Mouse (Mus musculus) myocyte (in vitro differentiated cells): ENCODE data around the gene Tmem33. TPM values are rescaled to one million over a fixed set of nuclear protein-coding genes. Genes with fewer than 3 reads are reported as not detected.
A peak's percentile ranks its signal among the peaks of the same experiment; 100 is the strongest.

Experiments
- H3K27me3 ChIP-seq: one replicate; pipeline ENCODE4 v1.6.1; 2011; ENCODE audit not compliant: control insufficient read depth, insufficient read depth, insufficient read length
- H3K36me3 ChIP-seq: one replicate; pipeline ENCODE4 v1.6.1; 2011; ENCODE audit not compliant: control insufficient read depth, insufficient read depth
- H3K4me2 ChIP-seq: one replicate; pipeline ENCODE4 v1.6.1; 2011; ENCODE audit warnings: low read depth, control low read depth
- H3K4me3 ChIP-seq: one replicate; pipeline ENCODE4 v1.5.1; 2011; ENCODE audit warnings: mild to moderate bottlenecking, control low read depth, moderate library complexity
- H3K79me2 ChIP-seq: one replicate; pipeline ENCODE4 v1.6.1; 2011; ENCODE audit not compliant: control insufficient read depth, insufficient read depth
- H3ac ChIP-seq: one replicate; pipeline ENCODE4 v1.6.1; 2011; ENCODE audit not compliant: control insufficient read depth, insufficient read length
- CEBPB ChIP-seq: IDR thresholded peaks from 2 replicates; pipeline ENCODE4 v1.6.1; 2011; ENCODE audit warnings: mild to moderate bottlenecking, moderate library complexity; ENCODE audit not compliant: poor library complexity, insufficient read depth, severe bottlenecking
- E2F4 ChIP-seq: IDR thresholded peaks from one replicate; pipeline ENCODE4 v1.6.1; 2011; ENCODE audit warnings: mild to moderate bottlenecking, control low read depth, moderate library complexity; ENCODE audit not compliant: insufficient read depth
- MAX ChIP-seq: IDR thresholded peaks from one replicate; pipeline ENCODE4 v1.6.1; 2011; ENCODE audit warnings: low read depth, mild to moderate bottlenecking, control low read depth
- MYOD1 ChIP-seq, 3 experiments: IDR thresholded peaks; one replicate each; pipeline ENCODE4 v1.6.1; 2011; ENCODE audit warnings: control low read depth in 2 of 3, low read depth in 2 of 3, mild to moderate bottlenecking in 2 of 3, moderate library complexity in 1 of 3; ENCODE audit not compliant: insufficient read length in 2 of 3, control insufficient read depth in 1 of 3
- MYOG ChIP-seq, 3 experiments: IDR thresholded peaks; one replicate each; pipeline ENCODE4 v1.6.1; 2011; ENCODE audit warnings: control low read depth in 2 of 3, low read depth in 2 of 3, mild to moderate bottlenecking in 2 of 3; ENCODE audit not compliant: insufficient read length in 2 of 3, control insufficient read depth in 1 of 3, insufficient read depth in 1 of 3
- POLR2A ChIP-seq: IDR thresholded peaks from one replicate; pipeline ENCODE4 v1.6.1; 2011; ENCODE audit warnings: low read depth, mild to moderate bottlenecking, control low read depth, moderate library complexity; ENCODE audit not compliant: insufficient read length
- POLR2AphosphoS2 ChIP-seq: IDR thresholded peaks from one replicate; pipeline ENCODE4 v1.6.1; 2011; ENCODE audit warnings: low read depth, control low read depth; ENCODE audit not compliant: insufficient read length
- REST ChIP-seq: IDR thresholded peaks from one replicate; pipeline ENCODE4 v1.6.1; 2011; ENCODE audit warnings: mild to moderate bottlenecking, control low read depth, moderate library complexity; ENCODE audit not compliant: insufficient read depth, insufficient read length
- SRF ChIP-seq: IDR thresholded peaks from one replicate; pipeline ENCODE4 v1.6.1; 2011; ENCODE audit warnings: low read depth; ENCODE audit not compliant: control insufficient read depth, insufficient read length
- TCF12 ChIP-seq: IDR thresholded peaks from one replicate; pipeline ENCODE4 v1.6.1; 2011; ENCODE audit warnings: mild to moderate bottlenecking, control low read depth; ENCODE audit not compliant: poor library complexity, insufficient read depth, severe bottlenecking
- TCF3 ChIP-seq: IDR thresholded peaks from one replicate; pipeline ENCODE4 v1.6.1; 2011; ENCODE audit warnings: low read depth, control low read depth; ENCODE audit not compliant: insufficient read length
- USF1 ChIP-seq: IDR thresholded peaks from one replicate; pipeline ENCODE4 v1.6.1; 2011; ENCODE audit warnings: low read depth, mild to moderate bottlenecking, control low read depth, moderate library complexity
- polyA plus RNA-seq: library from polyadenylated mRNA; unstranded; fragments of >200 nt; fragmentation: generic; extraction: Trizol; gene quantifications from one replicate; pipeline ENCODE4 v1.2.1, GENCODE M21; 2012; ENCODE audit warnings: missing spikeins

Gene Tmem33
- polyA plus RNA-seq, 1 experiment: 42.4 TPM

DNA sequence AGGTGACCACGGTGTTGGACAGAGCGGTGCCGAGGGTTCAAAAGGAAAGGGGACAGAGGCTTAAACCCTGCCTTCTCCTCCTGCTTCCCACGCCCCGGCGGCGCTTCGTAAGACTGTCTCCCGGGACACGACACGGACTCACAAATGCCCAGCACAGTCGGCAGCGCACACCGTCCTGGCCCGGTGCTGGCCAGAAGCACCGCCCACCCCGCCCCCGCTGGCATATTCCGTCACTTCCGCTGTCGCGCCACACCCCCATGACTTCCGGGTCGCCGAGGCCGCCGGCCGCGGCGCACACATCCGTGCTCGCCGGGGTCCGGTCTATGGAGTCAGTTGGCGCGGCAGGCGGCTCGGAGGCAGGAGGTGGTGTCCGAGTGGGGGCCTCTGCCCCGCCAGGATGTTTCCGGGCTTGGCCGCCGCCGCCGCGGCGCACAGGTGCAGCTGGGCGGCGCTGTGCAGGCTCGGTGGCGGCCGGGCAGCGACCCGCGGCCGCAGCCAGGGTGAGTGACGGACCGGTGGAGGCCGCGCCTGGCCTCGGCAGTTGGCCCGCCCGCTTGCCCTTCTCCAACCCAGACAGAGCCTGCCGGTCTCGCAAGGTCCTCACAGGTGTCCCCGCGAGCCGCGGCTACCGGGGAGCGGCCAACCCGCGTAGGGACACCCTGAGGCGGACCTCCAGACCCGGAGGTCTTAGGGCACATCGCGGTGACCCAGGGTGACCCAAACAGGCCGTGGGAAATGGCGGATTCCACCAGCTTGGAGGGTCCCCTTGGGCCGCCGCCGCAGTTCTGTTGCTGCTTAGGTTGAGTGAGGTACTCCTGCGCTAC lies 46.5 kb downstream of the Tmem33 start, which contains the start of gene Slc30a9:
Gene Slc30a9, plus strand, starts transcription at position 258 of the 824 bp plus-strand sequence.
- Histone ChIP-seq H3K36me3 (no peaks in the 10 kb centered on the region), H3K4me3 (peak within 1 kb of the TSS; percentile 70), H3K79me2 (peaks cover 38% of the 10 kb centered on the region), H3K4me2 (peak within 1 kb of the TSS; percentile 94), H3ac (peak within 1 kb of the TSS; percentile 55), H3K27me3 (no peaks in the 10 kb centered on the region)
- TF ChIP-seq POLR2A (peak; percentile 94), MYOG (IDR thresholded peaks at IDR 0.05; ENCODE audit: control insufficient read depth in 1 of 3, insufficient read depth in 1 of 3, insufficient read length in 2 of 3, low read depth in 2 of 3) (peak in 1 of 3 experiments; percentile 7), USF1 (no peak), POLR2AphosphoS2 (peak; percentile 98), MYOD1 (IDR thresholded peaks at IDR 0.05; ENCODE audit: control insufficient read depth in 1 of 3, insufficient read length in 2 of 3, low read depth in 2 of 3) (peak in 1 of 3 experiments; percentile 21)

DNA sequence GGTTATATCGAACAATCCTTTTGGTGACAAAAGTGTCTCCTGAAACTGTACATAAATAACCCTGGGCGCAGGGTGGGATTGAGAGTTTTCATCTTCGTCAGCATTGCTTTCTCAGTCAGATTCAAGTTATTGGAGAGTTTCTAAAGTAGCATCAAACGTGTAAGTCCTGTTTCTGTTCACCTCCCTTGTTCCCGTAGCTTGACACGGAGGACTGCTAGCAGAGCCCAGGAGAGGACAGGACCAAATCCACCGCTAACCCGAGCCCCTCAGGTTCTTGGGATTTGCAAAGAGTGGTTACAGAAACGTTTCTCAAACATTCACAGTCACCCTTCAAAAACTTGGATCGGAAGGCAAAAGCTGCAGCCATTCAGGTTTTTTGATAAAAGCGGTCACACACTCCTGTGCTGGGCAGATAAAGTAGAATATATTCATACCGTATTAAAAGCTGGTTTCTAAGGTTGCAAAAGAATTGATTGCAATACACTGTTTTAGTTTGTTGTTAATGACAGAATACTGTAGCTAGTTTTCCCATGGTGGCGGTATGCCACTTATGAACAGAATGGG lies 47.4 kb downstream of the Tmem33 start:
- no peaks in the 10 kb centered on the region for H3K27me3 ChIP-seq
- H3K79me2 ChIP-seq: peaks cover 44% of the 10 kb centered on the region
- TF ChIP-seq POLR2AphosphoS2: no peak
- no peak for TF ChIP-seq E2F4
- no peak for TF ChIP-seq TCF3
- TF ChIP-seq CEBPB: no peak
- TF ChIP-seq USF1: no peak
- TF ChIP-seq MYOD1 (IDR thresholded peaks at IDR 0.05; ENCODE audit: control insufficient read depth in 1 of 3, insufficient read length in 2 of 3, low read depth in 2 of 3): no peak
- TF ChIP-seq REST: no peak
- TF ChIP-seq TCF12: no peak
- no peak for TF ChIP-seq MAX
- no peak for TF ChIP-seq SRF
- no peak for TF ChIP-seq MYOG (IDR thresholded peaks at IDR 0.05; ENCODE audit: control insufficient read depth in 1 of 3, insufficient read depth in 1 of 3, insufficient read length in 2 of 3, low read depth in 2 of 3)
- peak overlapping the region; percentile 55 for H3ac ChIP-seq
- H3K4me3 ChIP-seq: peak overlapping the region; percentile 70
- peak overlapping the region; percentile 94 for H3K4me2 ChIP-seq
- H3K36me3 ChIP-seq: no peaks in the 10 kb centered on the region

- Histone ChIP-seq H3K79me2 (peaks cover 74% of the 10 kb centered on the region), H3K4me2 (no peak overlapping the region), H3K27me3 (no peaks in the 10 kb centered on the region), H3K36me3 (no peaks in the 10 kb centered on the region), H3ac (no peak overlapping the region), H3K4me3 (no peak overlapping the region)
- TF ChIP-seq MAX (no peak), CEBPB (0 out of 2 replicates have a peak, but pooled peaks have one; percentile 4), USF1 (no peak), REST (no peak)
Observed at GRCm38 (mm10) chr5:67311811-67312521, 51.6 kb downstream of the Tmem33 start.

DNA sequence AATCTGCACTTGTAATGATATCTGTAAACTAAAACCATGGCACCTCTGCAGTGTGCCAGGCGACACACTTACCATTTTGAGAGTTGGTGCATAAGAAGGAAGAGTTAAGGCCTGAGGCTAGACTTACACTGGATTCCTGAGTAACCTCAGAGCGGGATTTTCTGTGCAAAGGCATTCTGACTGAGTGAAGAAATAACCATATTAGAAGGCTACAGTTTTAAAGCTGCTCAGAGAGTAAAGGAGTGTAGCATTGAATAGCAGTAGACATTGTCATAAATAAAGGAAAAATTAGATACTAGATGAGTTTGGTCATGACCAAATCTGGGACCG lies 52.1 kb downstream of the Tmem33 start:
- no peak overlapping the region for H3K4me3 ChIP-seq
- no peak overlapping the region for H3ac ChIP-seq
- H3K4me2 ChIP-seq: no peak overlapping the region
- H3K79me2 ChIP-seq: peaks cover 69% of the 10 kb centered on the region
- H3K27me3 ChIP-seq: no peaks in the 10 kb centered on the region
- TF ChIP-seq SRF: no peak
- TF ChIP-seq CEBPB: no peak
- no peak for TF ChIP-seq USF1
- H3K36me3 ChIP-seq: no peaks in the 10 kb centered on the region

DNA sequence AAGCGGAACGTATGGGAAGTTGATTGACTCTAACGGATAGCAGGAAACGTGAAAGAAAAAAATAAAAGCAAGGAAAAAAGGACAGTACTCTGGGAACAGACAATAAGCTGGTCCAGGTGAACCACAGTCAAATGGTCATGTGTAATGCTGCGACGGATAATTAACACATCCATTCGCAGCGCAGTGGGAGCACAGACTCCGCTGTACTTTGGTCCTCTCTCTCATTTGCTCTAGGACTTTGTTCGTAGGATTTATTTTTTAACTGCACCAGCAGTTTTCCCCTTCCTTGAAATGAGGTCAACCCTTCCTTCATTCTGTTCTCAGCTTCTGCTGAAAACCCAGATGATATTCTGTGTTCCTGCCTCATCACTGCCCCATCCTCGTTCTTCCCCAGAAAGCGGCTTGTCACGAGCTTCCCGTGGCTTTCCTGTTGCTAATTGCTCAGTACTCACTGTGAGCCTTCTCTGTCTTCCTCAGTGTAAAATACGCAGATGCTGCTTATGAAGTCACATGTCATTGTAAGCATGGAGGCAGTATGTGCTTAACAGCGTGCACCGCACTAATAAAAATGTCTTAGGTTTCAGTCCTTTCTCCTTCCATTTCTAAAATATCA lies 61.4 kb downstream of the Tmem33 start:
- Histone ChIP-seq H3K4me2 (no peak overlapping the region), H3K36me3 (peaks cover 14% of the 10 kb centered on the region)

More for the DNA sequence above, 61.4 kb downstream of the Tmem33 start:
- no peak overlapping the region for H3K4me3 ChIP-seq
- no peaks in the 10 kb centered on the region for H3K27me3 ChIP-seq
- no peak overlapping the region for H3ac ChIP-seq
- TF ChIP-seq SRF (no peak), POLR2AphosphoS2 (no peak), E2F4 (no peak), MYOD1 (IDR thresholded peaks at IDR 0.05; ENCODE audit: control insufficient read depth in 1 of 3, insufficient read length in 2 of 3, low read depth in 2 of 3) (no peak), MAX (no peak), TCF3 (no peak), REST (no peak), MYOG (IDR thresholded peaks at IDR 0.05; ENCODE audit: control insufficient read depth in 1 of 3, insufficient read depth in 1 of 3, insufficient read length in 2 of 3, low read depth in 2 of 3) (no peak), POLR2A (no peak), TCF12 (no peak), CEBPB (no peak), USF1 (no peak)
- H3K79me2 ChIP-seq: no peaks in the 10 kb centered on the region
